Mouse (Mus musculus) liver, embryonic 12.5 days (tissue): Measurements from ENCODE around the gene Slc50a1. TPM values are rescaled to one million over a fixed set of nuclear protein-coding genes. Genes with fewer than 3 reads are reported as not detected.

Experiments used
- ATAC-seq: fragments of 200-750 bp; cut with Nextera tagmentation; 2 replicates; pipeline ENCODE4 v1.8.0; 2017; ENCODE audit warnings: moderate number of reproducible peaks, mild to moderate bottlenecking, moderate library complexity
- H3K27ac ChIP-seq: fragments of 300-500 bp; sonication (generic); 2 replicates; pipeline ENCODE4 v1.5.1; 2016; ENCODE audit warnings: mild to moderate bottlenecking
- H3K27me3 ChIP-seq: fragments of 300-500 bp; sonication (generic); replicated peaks from 2 replicates; pipeline ENCODE4 v1.6.1; 2016; ENCODE audit warnings: mild to moderate bottlenecking, moderate library complexity
- H3K36me3 ChIP-seq: fragments of 300-500 bp; sonication (generic); 2 replicates; pipeline ENCODE4 v1.6.1; 2016; ENCODE audit warnings: mild to moderate bottlenecking, moderate library complexity
- H3K4me1 ChIP-seq: fragments of 300-500 bp; sonication (generic); 2 replicates; pipeline ENCODE4 v1.6.1; 2016
- H3K4me2 ChIP-seq: fragments of 300-500 bp; sonication (generic); 2 replicates; pipeline ENCODE4 v1.6.1; 2016; ENCODE audit warnings: mild to moderate bottlenecking, moderate library complexity
- H3K4me3 ChIP-seq: fragments of 300-500 bp; sonication (generic); 2 replicates; pipeline ENCODE4 v1.5.1; 2016; ENCODE audit warnings: mild to moderate bottlenecking, moderate library complexity
- H3K9ac ChIP-seq: fragments of 300-500 bp; sonication (generic); 2 replicates; pipeline ENCODE4 v1.6.1; 2016; ENCODE audit warnings: mild to moderate bottlenecking, moderate library complexity
- H3K9me3 ChIP-seq: fragments of 300-500 bp; sonication (generic); replicated peaks from 2 replicates; pipeline ENCODE4 v1.6.1; 2016; ENCODE audit warnings: mild to moderate bottlenecking, moderate library complexity
- WGBS: fragments of 180-500 bp; shearing (Covaris S2); methylation state at CpG from one replicate; pipeline ENCODE4 v1.1.7; 2016; ENCODE audit not compliant: insufficient replicate concordance; 5-methylcytosine and 5-hydroxymethylcytosine counted together
- microRNA counts: library from miRNA; unstranded; fragments of <30 nt; microRNA quantifications from one replicate; lab custom pipeline; 2017
- microRNA-seq: library from miRNA; unstranded; fragments of <30 nt; microRNA quantifications from one replicate; pipeline ENCODE4, GENCODE M21; 2017
- polyA plus RNA-seq: library from polyadenylated mRNA; unstranded; fragments of >200 nt; fragmentation: Nextera tagmentation; extraction: Ambion mirVana; gene quantifications from 2 replicates; pipeline ENCODE4 v1.2.1, GENCODE M21; 2016

The Slc50a1 gene
- polyA plus RNA-seq, 1 experiment from 2014 or later: 21.6 TPM

- Histone ChIP-seq H3K36me3 (no peaks in the 10 kb centered on the region), H3K4me2 (peak within 1 kb of the TSS; percentile 76), H3K9me3 (no peaks in the 10 kb centered on the region), H3K9ac (peak within 1 kb of the TSS; percentile 1), H3K4me3 (peak within 1 kb of the TSS; percentile 55), H3K4me1 (peaks cover 31% of the 10 kb centered on the region), H3K27me3 (peaks cover 89% of the 10 kb centered on the region), H3K27ac (no peak within 1 kb of the TSS)
- WGBS: 10% methylated on average over 21 of the region's 21 CpGs
- ATAC-seq: no peak
These were observed 43.5 kb downstream of the Slc50a1 start, which contains the start of gene Mtx1 for GRCm38 (mm10) chr3:89226900-89227299. Gene Mtx1, minus strand, starts transcription at chr3:89227088.

- 37% methylated on average over 11 of the region's 11 CpGs for WGBS
- H3K4me2 ChIP-seq: 0 out of 2 replicates have a peak overlapping the region, but pooled peaks have one; percentile 9
- ATAC-seq: no peak
These were observed 44.0 kb downstream of the Slc50a1 start for GRCm38 (mm10) chr3:89226361-89226760.

GRCm38 (mm10) chr3:89225918-89226317 is 44.5 kb downstream of the Slc50a1 start:
- Histone ChIP-seq H3K27me3 (peaks cover 87% of the 10 kb centered on the region), H3K4me3 (no peak overlapping the region), H3K4me1 (peaks cover 31% of the 10 kb centered on the region), H3K9ac (no peak overlapping the region), H3K27ac (no peak overlapping the region), H3K36me3 (no peaks in the 10 kb centered on the region), H3K9me3 (no peaks in the 10 kb centered on the region), H3K4me2 (no peak overlapping the region)
- no peak for ATAC-seq
- 29% methylated on average over 4 of the region's 4 CpGs for WGBS

More at GRCm38 (mm10) chr3:89226361-89226760, 44.0 kb downstream of the Slc50a1 start:
- H3K36me3 ChIP-seq: no peaks in the 10 kb centered on the region
- no peak overlapping the region for H3K4me3 ChIP-seq
- H3K4me1 ChIP-seq: peaks cover 31% of the 10 kb centered on the region
- no peaks in the 10 kb centered on the region for H3K9me3 ChIP-seq
- peaks cover 87% of the 10 kb centered on the region for H3K27me3 ChIP-seq
- H3K9ac ChIP-seq: no peak overlapping the region
- no peak overlapping the region for H3K27ac ChIP-seq

GRCm38 (mm10) chr3:89225321-89225815 is 45.0 kb downstream of the Slc50a1 start:
- Histone ChIP-seq H3K27ac (no peak overlapping the region), H3K4me2 (no peak overlapping the region), H3K4me3 (no peak overlapping the region), H3K4me1 (peaks cover 31% of the 10 kb centered on the region), H3K27me3 (peaks cover 83% of the 10 kb centered on the region), H3K9me3 (no peaks in the 10 kb centered on the region), H3K9ac (no peak overlapping the region), H3K36me3 (no peaks in the 10 kb centered on the region)
- 50% methylated on average over 12 of the region's 12 CpGs for WGBS
- no peak for ATAC-seq

GRCm38 (mm10) chr3:89224796-89225195 is 45.6 kb downstream of the Slc50a1 start:
- no peak for ATAC-seq
- Histone ChIP-seq H3K9me3 (no peaks in the 10 kb centered on the region), H3K9ac (no peak overlapping the region), H3K27me3 (peaks cover 77% of the 10 kb centered on the region), H3K36me3 (no peaks in the 10 kb centered on the region), H3K27ac (no peak overlapping the region), H3K4me1 (peaks cover 31% of the 10 kb centered on the region), H3K4me3 (no peak overlapping the region), H3K4me2 (no peak overlapping the region)
- WGBS: 56% methylated on average over 11 of the region's 11 CpGs

- Histone ChIP-seq H3K27me3 (peaks cover 59% of the 10 kb centered on the region), H3K4me3 (no peak overlapping the region), H3K4me2 (no peak overlapping the region), H3K27ac (no peak overlapping the region), H3K36me3 (no peaks in the 10 kb centered on the region), H3K4me1 (peaks cover 3% of the 10 kb centered on the region; the same call in 1 of the 2 replicates), H3K9me3 (no peaks in the 10 kb centered on the region), H3K9ac (no peak overlapping the region)
- ATAC-seq: no peak
- WGBS: 73% methylated on average over 5 of the region's 5 CpGs
These were observed 49.2 kb downstream of the Slc50a1 start for GRCm38 (mm10) chr3:89221167-89221566.

- Histone ChIP-seq H3K27me3 (peaks cover 53% of the 10 kb centered on the region), H3K27ac (no peak overlapping the region), H3K36me3 (no peaks in the 10 kb centered on the region), H3K4me2 (no peak overlapping the region), H3K4me1 (peaks cover 13% of the 10 kb centered on the region), H3K9ac (no peak overlapping the region), H3K4me3 (no peak overlapping the region), H3K9me3 (no peaks in the 10 kb centered on the region)
- 24% methylated on average over 8 of the region's 8 CpGs for WGBS
- ATAC-seq: no peak
These were observed 50.8 kb downstream of the Slc50a1 start for GRCm38 (mm10) chr3:89219546-89219945.

GRCm38 (mm10) chr3:89218271-89218670 is 52.1 kb downstream of the Slc50a1 start:
- Histone ChIP-seq H3K4me2 (no peak overlapping the region), H3K27ac (no peak overlapping the region), H3K4me1 (peaks cover 18% of the 10 kb centered on the region), H3K9ac (no peak overlapping the region), H3K9me3 (no peaks in the 10 kb centered on the region), H3K27me3 (peaks cover 40% of the 10 kb centered on the region), H3K36me3 (no peaks in the 10 kb centered on the region), H3K4me3 (no peak overlapping the region)
- 63% methylated on average over 1 of the region's 1 CpGs for WGBS
- ATAC-seq: no peak

MicroRNA genes within 50 kb of the gene (microRNA counts, 519-probe panel; counts per million panel counts)
- 582 counts per million, percentile 70 among the panel's probes with 10 or more counts for microRNA mmu-miR-92b (lab: Ali Mortazavi, UCI)

Small RNAs within 50 kb of the gene (microRNA-seq; reads per million reads assigned to microRNA genes)
- 150 reads per million, percentile 51 among the genes with 10 or more reads in this experiment for gene Mir92b

Other genes with a start within 250 kb of the Slc50a1 start
- 7.7 and 8.8 TPM in 2 replicates for gene Rusc1, start 177.3 kb downstream of the Slc50a1 start, polyA plus RNA-seq
- gene Gm43738, start 169.5 kb downstream of the Slc50a1 start, polyA plus RNA-seq: 0.06 TPM in 1 of 2 replicates, not detected in the other
- gene Fdps, start 168.6 kb downstream of the Slc50a1 start, polyA plus RNA-seq: 284 and 291 TPM in 2 replicates
- gene Pklr, start 134.4 kb downstream of the Slc50a1 start, polyA plus RNA-seq: 162 and 171 TPM in 2 replicates
- gene Hcn3, start 110.4 kb downstream of the Slc50a1 start, polyA plus RNA-seq: 0.81 and 0.86 TPM in 2 replicates
- gene Clk2, start 105.8 kb downstream of the Slc50a1 start, polyA plus RNA-seq: 21.1 and 21.2 TPM in 2 replicates
- 79.8 and 86.3 TPM in 2 replicates for gene Scamp3, start 93.1 kb downstream of the Slc50a1 start, polyA plus RNA-seq
- gene Fam189b, start 87.4 kb downstream of the Slc50a1 start, polyA plus RNA-seq: 5.3 and 6.6 TPM in 2 replicates
- gene Gba, start 67.6 kb downstream of the Slc50a1 start, polyA plus RNA-seq: 26.6 and 26.7 TPM in 2 replicates
- gene Thbs3, start 55.4 kb downstream of the Slc50a1 start, polyA plus RNA-seq: 1.7 and 3.1 TPM in 2 replicates
- gene Mtx1, start 43.5 kb downstream of the Slc50a1 start, polyA plus RNA-seq: 160 and 167 TPM in 2 replicates
- gene Muc1, start 41.5 kb downstream of the Slc50a1 start, polyA plus RNA-seq: 0.13 TPM in 1 of 2 replicates, not detected in the other
- gene Krtcap2, start 24.6 kb downstream of the Slc50a1 start, polyA plus RNA-seq: 170 and 187 TPM in 2 replicates
- 0.31 and 0.38 TPM in 2 replicates for gene Trim46, start 24.3 kb downstream of the Slc50a1 start, polyA plus RNA-seq
- gene Dpm3, start 11.2 kb downstream of the Slc50a1 start, polyA plus RNA-seq: 72.3 and 73.6 TPM in 2 replicates
- gene Efna1, start 10.6 kb upstream of the Slc50a1 start, polyA plus RNA-seq: 5.2 and 5.3 TPM in 2 replicates
- 0.65 and 1.0 TPM in 2 replicates for gene Efna3, start 52.4 kb upstream of the Slc50a1 start, polyA plus RNA-seq
- gene Efna4, start 67.5 kb upstream of the Slc50a1 start, polyA plus RNA-seq: 2.1 and 2.3 TPM in 2 replicates
- 14.1 and 14.5 TPM in 2 replicates for gene Adam15, start 79.4 kb upstream of the Slc50a1 start, polyA plus RNA-seq
- gene Dcst2, start 91.4 kb upstream of the Slc50a1 start, polyA plus RNA-seq: 0.05 and 0.06 TPM in 2 replicates
- gene Dcst1, start 94.7 kb upstream of the Slc50a1 start, polyA plus RNA-seq: not detected in 2 replicates
- 1.2 and 1.6 TPM in 2 replicates for gene Zbtb7b, start 124.2 kb upstream of the Slc50a1 start, polyA plus RNA-seq
- not detected in 2 replicates for gene Lenep, start 132.2 kb upstream of the Slc50a1 start, polyA plus RNA-seq
- gene Flad1, start 141.3 kb upstream of the Slc50a1 start, polyA plus RNA-seq: 21.6 and 22.9 TPM in 2 replicates
- 310 and 316 TPM in 2 replicates for gene Cks1b, start 147.8 kb upstream of the Slc50a1 start, polyA plus RNA-seq
- 56.8 and 63.3 TPM in 2 replicates for gene Shc1, start 147.9 kb upstream of the Slc50a1 start, polyA plus RNA-seq
- gene Pygo2, start 159.6 kb upstream of the Slc50a1 start, polyA plus RNA-seq: 22.7 and 23.1 TPM in 2 replicates
- gene Pbxip1, start 166.1 kb upstream of the Slc50a1 start, polyA plus RNA-seq: 8.3 and 9.2 TPM in 2 replicates
- 39.1 and 40.5 TPM in 2 replicates for gene Pmvk, start 184.0 kb upstream of the Slc50a1 start, polyA plus RNA-seq
- 0.12 TPM in 1 of 2 replicates, not detected in the other for gene Kcnn3, start 249.6 kb upstream of the Slc50a1 start, polyA plus RNA-seq